In genomic region chr11:23895060-23895426, GRCm38 (mm10) we compare ENCODE assay signal across 8 mouse cellular contexts. TPM values are rescaled to one million over a fixed set of nuclear protein-coding genes. Genes with fewer than 3 reads are reported as not detected.
DNase-seq lines count a peak whose midpoint lies in the region; ATAC-seq and TF ChIP-seq lines count a peak whose summit lies in the region.

Gene Papolg (minus strand): TSS chr11:23895253.

- no peaks in the 10 kb centered on the region for H3K9me3 ChIP-seq in CH12.LX (replicated peaks; ENCODE audit: low read length)
- H3K9me3 ChIP-seq in forebrain, embryonic 11.5 days (ENCODE audit: control insufficient read depth, low read length): no peaks in the 10 kb centered on the region
- H3K9me3 ChIP-seq in heart, embryonic 16.5 days (replicated peaks; ENCODE audit: control insufficient read depth, low read length): no peaks in the 10 kb centered on the region
- H3K9me3 ChIP-seq in liver, embryonic 15.5 days (replicated peaks): no peaks in the 10 kb centered on the region
- H3K9me3 ChIP-seq in neural tube, embryonic 12.5 days: no peaks in the 10 kb centered on the region

- TF ChIP-seq POLR2A in CH12.LX (IDR thresholded peaks at IDR 0.05; ENCODE audit: low read depth, low read length): peak; percentile 97

- dilution Hi-C loops in CH12.LX (cut with MboI; ENCODE audit: extremely low pct_ligation_motif_present, extremely low pct_unique_long_range_greater_than_20kb, low sequenced_read_pairs): no loop called here

- peaks cover 20% of the 10 kb centered on the region for H3K79me2 ChIP-seq in CH12.LX (replicated peaks; ENCODE audit: control insufficient read depth, extremely low read depth, insufficient read depth, poor library complexity, severe bottlenecking)

- H3K27me3 ChIP-seq in CH12.LX (replicated peaks): no peaks in the 10 kb centered on the region
- H3K27me3 ChIP-seq in forebrain, embryonic 11.5 days (ENCODE audit: control insufficient read depth, insufficient read depth, low read length): no peaks in the 10 kb centered on the region
- H3K27me3 ChIP-seq in heart, embryonic 16.5 days (ENCODE audit: control insufficient read depth, insufficient read depth, low read length): no peaks in the 10 kb centered on the region
- peaks cover 12% of the 10 kb centered on the region for H3K27me3 ChIP-seq in liver, embryonic 15.5 days
- no peaks in the 10 kb centered on the region for H3K27me3 ChIP-seq in neural tube, embryonic 12.5 days (replicated peaks)

- no peak for TF ChIP-seq CTCF in CH12.LX (conservative IDR thresholded peaks at IDR 0.05 in 1 of 2, IDR thresholded peaks at IDR 0.05 in 1 of 2; ENCODE audit: low read depth in 2 of 2, low read length in 2 of 2)

- peaks cover 0 to 14% of the 10 kb centered on the region in 2 experiments; a peak in 1 of 4 replicates for H3K4me1 ChIP-seq in CH12.LX (ENCODE audit: control insufficient read depth in 1 of 2, insufficient read depth in 2 of 2)
- H3K4me1 ChIP-seq in forebrain, embryonic 11.5 days (replicated peaks; ENCODE audit: control insufficient read depth, insufficient read depth, low read length): no peaks in the 10 kb centered on the region
- 0 out of 2 replicates have a peak, but pooled peaks cover 2% of the 10 kb centered on the region for H3K4me1 ChIP-seq in heart, embryonic 16.5 days (ENCODE audit: control insufficient read depth, insufficient read depth, low read length)
- peaks cover 11% of the 10 kb centered on the region for H3K4me1 ChIP-seq in liver, embryonic 15.5 days (replicated peaks)
- peaks cover 3% of the 10 kb centered on the region for H3K4me1 ChIP-seq in neural tube, embryonic 12.5 days

- DNase-seq in CH12.LX (ENCODE audit: extremely low read depth): peak; percentile 95
- DNase-seq in c-Kit-positive CD71-positive TER-119-negative erythroid progenitor cells, embryonic 14.5 days (ENCODE audit: low read depth): peak; percentile 83
- peak; percentile 96 for DNase-seq in forebrain, embryonic 11.5 days (ENCODE audit: low spot score)
- peak; percentile 95 to 98 for DNase-seq in kidney, postnatal 36 days
- peak; percentile 84 for DNase-seq in telencephalon, adult 2 months (ENCODE audit: low read depth, low spot score)

- H3K36me3 ChIP-seq in CH12.LX (replicated peaks in 1 of 2; ENCODE audit: control insufficient read depth in 1 of 2, insufficient read depth in 1 of 2, low read length in 1 of 2): peaks cover 6 to 14% of the 10 kb centered on the region in 2 experiments
- no peaks in the 10 kb centered on the region for H3K36me3 ChIP-seq in forebrain, embryonic 11.5 days (ENCODE audit: control insufficient read depth, insufficient read depth, low read length)
- H3K36me3 ChIP-seq in heart, embryonic 16.5 days (ENCODE audit: control insufficient read depth, insufficient read depth): 0 out of 2 replicates have a peak, but pooled peaks cover 4% of the 10 kb centered on the region
- no peaks in the 10 kb centered on the region for H3K36me3 ChIP-seq in liver, embryonic 15.5 days (replicated peaks)
- peaks cover 6% of the 10 kb centered on the region for H3K36me3 ChIP-seq in neural tube, embryonic 12.5 days

- WGBS in forebrain, embryonic 11.5 days: under 1% methylated on average over 21 of the region's 21 CpGs
- under 1% methylated on average over 21 of the region's 21 CpGs for WGBS in heart, embryonic 16.5 days
- WGBS in liver, embryonic 15.5 days (ENCODE audit: insufficient replicate concordance): under 1% methylated on average over 21 of the region's 21 CpGs
- under 1% methylated on average over 21 of the region's 21 CpGs for WGBS in neural tube, embryonic 12.5 days

- in situ Hi-C loops in CH12.LX (cut with MboI; ENCODE audit: low pct_ligation_motif_present, low pct_unique_long_range_greater_than_20kb, low sequenced_read_pairs): no loop called here

- TF ChIP-seq RAD21 in CH12.LX (IDR thresholded peaks at IDR 0.05; ENCODE audit: low read depth, low read length): no peak

- ATAC-seq in forebrain, embryonic 11.5 days (replicated peaks; ENCODE audit: low FRiP score): peak; percentile 99
- ATAC-seq in heart, embryonic 16.5 days (replicated peaks; ENCODE audit: extremely low read depth, insufficient read depth, low FRiP score): peak; percentile 100
- ATAC-seq in liver, embryonic 15.5 days (ENCODE audit: insufficient read depth): peak; percentile 99
- peak; percentile 100 for ATAC-seq in neural tube, embryonic 12.5 days (ENCODE audit: low FRiP score, low read depth)

- no peak; the same call in 1 of the 2 replicates for TF ChIP-seq EP300 in CH12.LX (IDR thresholded peaks at IDR 0.05; ENCODE audit: low read length)

- H3K9ac ChIP-seq in CH12.LX (ENCODE audit: insufficient read depth, low read depth): peak within 1 kb of the TSS; percentile 75
- H3K9ac ChIP-seq in forebrain, embryonic 11.5 days (ENCODE audit: low read length): peak within 1 kb of the TSS; percentile 89
- peak within 1 kb of the TSS; percentile 85 for H3K9ac ChIP-seq in heart, embryonic 16.5 days (ENCODE audit: low read length)
- peak within 1 kb of the TSS; percentile 79 for H3K9ac ChIP-seq in liver, embryonic 15.5 days
- peak within 1 kb of the TSS; percentile 96 for H3K9ac ChIP-seq in neural tube, embryonic 12.5 days

- peak within 1 kb of the TSS; percentile 80 to 92 (median 91) for H3K4me3 ChIP-seq in CH12.LX (replicated peaks in 1 of 3; ENCODE audit: low read depth in 2 of 3, low read length in 2 of 3, poor library complexity in 1 of 3)
- H3K4me3 ChIP-seq in forebrain, embryonic 11.5 days (ENCODE audit: low read depth, low read length): peak within 1 kb of the TSS; percentile 95
- H3K4me3 ChIP-seq in heart, embryonic 16.5 days (ENCODE audit: low read length): peak within 1 kb of the TSS; percentile 92
- peak within 1 kb of the TSS; percentile 93 for H3K4me3 ChIP-seq in liver, embryonic 15.5 days (replicated peaks)
- H3K4me3 ChIP-seq in neural tube, embryonic 12.5 days: peak within 1 kb of the TSS; percentile 97

- H3K4me2 ChIP-seq in CH12.LX (ENCODE audit: insufficient read depth, low read depth, poor library complexity, severe bottlenecking): peak within 1 kb of the TSS; percentile 87
- peak within 1 kb of the TSS; percentile 59 for H3K4me2 ChIP-seq in forebrain, embryonic 11.5 days (ENCODE audit: low read depth, low read length, severe bottlenecking)
- H3K4me2 ChIP-seq in heart, embryonic 16.5 days (ENCODE audit: low read depth, low read length): peak within 1 kb of the TSS; percentile 75
- H3K4me2 ChIP-seq in liver, embryonic 15.5 days: peak within 1 kb of the TSS; percentile 90
- peak within 1 kb of the TSS; percentile 66 for H3K4me2 ChIP-seq in neural tube, embryonic 12.5 days (replicated peaks)

- H3K27ac ChIP-seq in CH12.LX (ENCODE audit: insufficient read depth, low read depth): peak within 1 kb of the TSS; percentile 89
- H3K27ac ChIP-seq in forebrain, embryonic 11.5 days (ENCODE audit: low read depth, low read length): peak within 1 kb of the TSS; percentile 92
- H3K27ac ChIP-seq in heart, embryonic 16.5 days (ENCODE audit: low read length): peak within 1 kb of the TSS; percentile 94
- H3K27ac ChIP-seq in liver, embryonic 15.5 days (replicated peaks): peak within 1 kb of the TSS; percentile 78
- peak within 1 kb of the TSS; percentile 79 for H3K27ac ChIP-seq in neural tube, embryonic 12.5 days

TF ChIP-seq in CH12.LX, 34 proteins besides CTCF, POLR2A, EP300 and RAD21 (continues in another document):
- TF ChIP-seq ZMIZ1 (IDR thresholded peaks at IDR 0.05; ENCODE audit: low read depth, low read length) (peak; percentile 71; the same call in 1 of the 2 replicates), MAFK (IDR thresholded peaks at IDR 0.05; ENCODE audit: insufficient replicate concordance, low read length) (no peak), JUND (conservative IDR thresholded peaks at IDR 0.05; ENCODE audit: low read depth, low read length) (no peak), MAX (IDR thresholded peaks at IDR 0.05; ENCODE audit: low read length) (no peak; the same call in 1 of the 2 replicates), ZC3H11A (IDR thresholded peaks at IDR 0.05; ENCODE audit: low read depth, low read length) (no peak), MXI1 (IDR thresholded peaks at IDR 0.05; ENCODE audit: low read depth, low read length) (peak; percentile 48; the same call in 1 of the 2 replicates), KAT2A (IDR thresholded peaks at IDR 0.05; ENCODE audit: insufficient replicate concordance, low read length) (no peak), TCF12 (IDR thresholded peaks at IDR 0.05; ENCODE audit: low read depth, low read length) (peak; percentile 61), E2F4 (IDR thresholded peaks at IDR 0.05; ENCODE audit: insufficient replicate concordance, low read depth, low read length) (no peak), TBP (conservative IDR thresholded peaks at IDR 0.05; ENCODE audit: low read depth, low read length) (peak; percentile 91), POLR2AphosphoS2 (IDR thresholded peaks at IDR 0.05; ENCODE audit: low read depth, low read length) (peak; percentile 88; the same call in 1 of the 2 replicates), MEF2A (IDR thresholded peaks at IDR 0.05; ENCODE audit: borderline replicate concordance, low read depth, low read length) (peak; percentile 62), MYC (IDR thresholded peaks at IDR 0.05; ENCODE audit: low read depth, low read length) (peak; percentile 52; the same call in 1 of the 2 replicates), USF1 (IDR thresholded peaks at IDR 0.05; ENCODE audit: low read depth, low read length) (no peak), SMC3 (IDR thresholded peaks at IDR 0.05; ENCODE audit: low read depth, low read length) (no peak), ELF1 (IDR thresholded peaks at IDR 0.05; ENCODE audit: low read depth, low read length) (peak; percentile 74), SIN3A (IDR thresholded peaks at IDR 0.05; ENCODE audit: low read length) (peak; percentile 87), IRF4 (IDR thresholded peaks at IDR 0.05; ENCODE audit: low read depth, low read length) (peak; percentile 71; the same call in 1 of the 2 replicates), MAZ (IDR thresholded peaks at IDR 0.05; ENCODE audit: low read depth, low read length) (peak; percentile 49; the same call in 1 of the 2 replicates), GABPA (IDR thresholded peaks at IDR 0.05; ENCODE audit: insufficient replicate concordance, low read depth, low read length) (no peak), HCFC1 (IDR thresholded peaks at IDR 0.05; ENCODE audit: low read depth, low read length) (peak; percentile 74), NELFE (IDR thresholded peaks at IDR 0.05; ENCODE audit: low read depth, low read length) (peak; percentile 96)

RNA-seq across cellular contexts. Expression of gene Papolg, which starts in this region (rescaled TPM):
- total RNA-seq in CH12.LX (2012; rRNA removed) (13.3 and 13.6 TPM in 2 replicates), CH12.LX (2014; rRNA removed) (23.0 and 23.1 TPM in 2 replicates)
- polyA plus RNA-seq in CH12.LX (2012; ENCODE audit: insufficient read length, low read depth): 15.3 and 15.7 TPM in 2 replicates
- 25.1 and 25.6 TPM in 2 replicates for polyA plus RNA-seq in forebrain, embryonic 11.5 days (2014; fragmentation: Nextera tagmentation; extraction: Ambion mirVana)
- 9.1 and 9.5 TPM in 2 replicates for polyA plus RNA-seq in heart, embryonic 16.5 days (2015; fragmentation: Nextera tagmentation; extraction: Ambion mirVana)
- 3.7 and 3.8 TPM in 2 replicates for polyA plus RNA-seq in liver, embryonic 15.5 days (2015; fragmentation: Nextera tagmentation; extraction: Ambion mirVana)
- polyA plus RNA-seq in neural tube, embryonic 12.5 days (2016; fragmentation: Nextera tagmentation; extraction: Ambion mirVana): 25.2 and 25.6 TPM in 2 replicates

Comparison
In these comparisons a context has a peak if more than half of its experiments do, and no peak if none do; other contexts are left out.
1. Peak in every context shown above with its lines: DNase-seq, ATAC-seq, H3K4me3 ChIP-seq and H3K27ac ChIP-seq.